Mouse (Mus musculus): ENCODE measurements around the gene Pidd1. TPM values are rescaled to one million over a fixed set of nuclear protein-coding genes. Genes with fewer than 3 reads are reported as not detected.

Pidd1 gene
- 42.8 and 151 TPM in 2 replicates for polyA plus RNA-seq (2012; ENCODE audit: low replicate concordance)

GRCm38 (mm10) chr7:141443828-141444237 lies at the start of gene Pidd1:
Gene Pidd1, minus strand, starts transcription at chr7:141444025.

GRCm38 (mm10) chr7:141475011-141475804 lies 31.4 kb upstream of the Pidd1 start, which contains the start of the genes Polr2l and Tspan4:
Gene Polr2l, minus strand, starts transcription at chr7:141475132.
Gene Tspan4, plus strand, starts transcription at chr7:141475240.

GRCm38 (mm10) chr7:141467230-141468030 lies 23.6 kb upstream of the Pidd1 start, which contains the start of gene Cd151:
Gene Cd151, plus strand, starts transcription at chr7:141467392.

GRCm38 (mm10) chr7:141460391-141461113 lies 16.7 kb upstream of the Pidd1 start, which contains the start of gene Cracr2b:
Gene Cracr2b, plus strand, starts transcription at chr7:141461094.

GRCm38 (mm10) chr7:141454967-141455551 lies 11.2 kb upstream of the Pidd1 start, which contains the start of gene Pnpla2:
Gene Pnpla2, plus strand, starts transcription at chr7:141455198.

GRCm38 (mm10) chr7:141447110-141447991 lies 3.5 kb upstream of the Pidd1 start, which contains the start of gene Rplp2:
Gene Rplp2, plus strand, starts transcription at chr7:141447370.

GRCm38 (mm10) chr7:141437178-141438120 lies 6.4 kb downstream of the Pidd1 start, which contains the start of gene Slc25a22:
Gene Slc25a22, minus strand, starts transcription at chr7:141437892.

GRCm38 (mm10) chr7:141429310-141429709 lies 14.5 kb downstream of the Pidd1 start, which contains the start of gene Cend1:
Gene Cend1, minus strand, starts transcription at chr7:141429491.

DNA sequence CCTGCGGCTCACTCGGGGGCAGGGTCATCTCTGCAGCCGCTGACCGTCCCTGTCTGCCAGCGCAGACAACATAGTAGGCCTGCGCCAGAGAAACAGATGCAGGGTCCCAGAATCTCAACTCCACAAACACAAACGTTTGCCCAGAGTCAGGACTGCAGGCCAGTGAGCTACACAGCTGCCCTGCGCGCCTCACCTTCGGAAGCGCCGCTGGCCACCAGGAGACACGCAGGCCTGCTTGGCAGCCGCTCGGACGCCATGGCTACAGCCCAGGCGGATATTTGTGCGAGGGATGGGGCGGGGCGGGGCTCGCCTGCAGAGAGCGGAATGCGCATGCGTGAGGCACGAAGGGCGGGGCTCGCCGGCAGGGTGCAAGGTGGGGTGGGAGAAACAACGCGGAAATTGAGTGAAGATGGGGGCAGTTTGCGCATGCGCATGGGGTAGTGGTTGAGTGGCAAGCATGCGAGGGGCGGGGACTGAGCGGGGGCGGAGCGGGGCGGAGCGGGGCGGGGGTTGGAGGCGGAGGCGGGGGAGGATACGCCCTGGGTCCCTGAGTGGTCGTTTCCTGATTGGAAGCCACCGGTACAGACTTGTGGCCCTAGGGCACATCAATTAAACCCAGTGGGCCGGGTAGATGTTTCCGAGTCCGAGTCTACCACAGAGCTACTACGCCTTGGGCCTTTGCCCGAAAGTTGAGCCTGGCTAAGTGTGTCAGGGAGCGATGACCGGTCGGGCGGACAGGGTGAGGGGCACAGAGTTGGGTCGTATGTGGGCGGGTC lies 29.8 kb downstream of the Pidd1 start, which contains the start of gene Gatd1:
Gatd1 (minus strand) TSS at position 328 of the 776 bp plus-strand sequence.

DNA sequence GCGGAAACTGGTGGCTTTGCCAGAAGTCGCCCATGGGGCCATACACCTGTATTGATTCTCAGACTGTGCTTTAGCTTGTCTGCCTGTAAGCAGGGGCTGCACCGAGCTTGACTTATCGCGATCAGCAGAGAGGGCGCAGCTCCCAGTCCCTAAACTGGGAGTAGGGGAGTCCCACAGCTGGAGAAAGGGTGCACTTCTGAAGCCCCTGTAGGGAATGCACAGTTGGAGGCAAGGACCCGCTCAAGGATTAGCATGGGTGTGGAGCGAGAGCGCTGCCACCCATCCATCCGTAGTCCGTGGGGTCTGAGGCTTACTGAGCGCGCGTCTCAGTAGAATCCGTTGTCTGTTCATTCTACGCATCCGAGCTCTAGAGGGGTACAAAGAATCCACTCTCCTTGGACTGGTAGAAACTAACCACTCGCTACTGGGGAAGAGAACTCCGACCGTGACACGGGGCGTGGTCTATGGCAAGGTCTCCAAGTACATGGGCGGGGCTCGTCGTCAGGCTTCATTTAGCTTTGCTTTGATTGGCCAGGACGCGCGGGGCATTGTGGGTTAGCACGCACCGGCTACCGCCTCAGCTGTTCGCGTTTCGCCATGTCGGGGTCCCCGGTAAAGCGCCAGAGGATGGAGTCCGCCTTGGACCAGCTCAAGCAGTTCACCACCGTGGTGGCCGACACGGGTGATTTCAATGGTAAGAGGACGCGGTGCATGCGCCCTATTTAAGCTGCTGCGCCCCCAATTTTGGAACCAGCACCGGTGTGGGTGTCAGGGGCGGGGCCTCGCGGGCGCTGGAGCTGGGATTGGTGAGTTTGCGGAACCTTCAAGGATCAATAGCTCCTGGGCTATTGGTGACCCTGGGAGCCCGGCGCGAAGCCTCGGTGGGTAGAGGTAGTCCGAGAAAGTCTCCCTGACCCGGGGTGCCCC lies 51.9 kb downstream of the Pidd1 start, which contains the start of gene Taldo1:
Taldo1 (plus strand) TSS at position 575 of the 927 bp plus-strand sequence.

Other genes starting within 250 kb of the Pidd1 start
- gene Lrrc56, start 249.9 kb downstream of the Pidd1 start, polyA plus RNA-seq (2012; ENCODE audit: low replicate concordance): 9.6 and 9.7 TPM in 2 replicates
- gene Lmntd2, start 229.9 kb downstream of the Pidd1 start, polyA plus RNA-seq (2012; ENCODE audit: low replicate concordance): 0.97 and 1.5 TPM in 2 replicates
- 8.4 and 16.5 TPM in 2 replicates for gene Rassf7, start 228.2 kb downstream of the Pidd1 start, polyA plus RNA-seq (2012; ENCODE audit: low replicate concordance)
- gene Phrf1, start 215.2 kb downstream of the Pidd1 start, polyA plus RNA-seq (2012; ENCODE audit: low replicate concordance): 105 and 162 TPM in 2 replicates
- gene Irf7, start 177.5 kb downstream of the Pidd1 start, polyA plus RNA-seq (2012; ENCODE audit: low replicate concordance): 194 and 421 TPM in 2 replicates
- gene Cdhr5, start 167.2 kb downstream of the Pidd1 start, polyA plus RNA-seq (2012; ENCODE audit: low replicate concordance): 0.24 TPM in 1 of 2 replicates, not detected in the other
- gene Sct, start 164.9 kb downstream of the Pidd1 start, polyA plus RNA-seq (2012; ENCODE audit: low replicate concordance): not detected in 2 replicates
- 0.06 TPM in 1 of 2 replicates, not detected in the other for gene Drd4, start 152.0 kb downstream of the Pidd1 start, polyA plus RNA-seq (2012; ENCODE audit: low replicate concordance)
- gene Deaf1, start 116.3 kb downstream of the Pidd1 start, polyA plus RNA-seq (2012; ENCODE audit: low replicate concordance): 29.1 and 106 TPM in 2 replicates
- 17.9 and 21.6 TPM in 2 replicates for gene Tmem80, start 116.3 kb downstream of the Pidd1 start, polyA plus RNA-seq (2012; ENCODE audit: low replicate concordance)
- 0.36 TPM in 1 of 2 replicates, not detected in the other for gene Eps8l2, start 105.1 kb downstream of the Pidd1 start, polyA plus RNA-seq (2012; ENCODE audit: low replicate concordance)
- 29.0 and 438 TPM in 2 replicates for gene Taldo1, start 51.8 kb downstream of the Pidd1 start, polyA plus RNA-seq (2012; ENCODE audit: low replicate concordance)
- gene Gatd1, start 29.9 kb downstream of the Pidd1 start, polyA plus RNA-seq (2012; ENCODE audit: low replicate concordance): 2.8 and 7.8 TPM in 2 replicates
- gene Cend1, start 14.5 kb downstream of the Pidd1 start, polyA plus RNA-seq (2012; ENCODE audit: low replicate concordance): not detected in 2 replicates
- 134 and 136 TPM in 2 replicates for gene Slc25a22, start 6.1 kb downstream of the Pidd1 start, polyA plus RNA-seq (2012; ENCODE audit: low replicate concordance)
- gene Rplp2, start 3.3 kb upstream of the Pidd1 start, polyA plus RNA-seq (2012; ENCODE audit: low replicate concordance): 3,626 and 4,022 TPM in 2 replicates
- 71.6 and 106 TPM in 2 replicates for gene Pnpla2, start 11.2 kb upstream of the Pidd1 start, polyA plus RNA-seq (2012; ENCODE audit: low replicate concordance)
- gene Cracr2b, start 17.1 kb upstream of the Pidd1 start, polyA plus RNA-seq (2012; ENCODE audit: low replicate concordance): 3.5 and 4.4 TPM in 2 replicates
- gene Cd151, start 23.4 kb upstream of the Pidd1 start, polyA plus RNA-seq (2012; ENCODE audit: low replicate concordance): 5.2 and 25.9 TPM in 2 replicates
- gene Polr2l, start 31.1 kb upstream of the Pidd1 start, polyA plus RNA-seq (2012; ENCODE audit: low replicate concordance): 27.0 and 49.9 TPM in 2 replicates
- gene Tspan4, start 31.2 kb upstream of the Pidd1 start, polyA plus RNA-seq (2012; ENCODE audit: low replicate concordance): 12.0 and 26.3 TPM in 2 replicates
- 27.1 and 31.5 TPM in 2 replicates for gene Chid1, start 95.8 kb upstream of the Pidd1 start, polyA plus RNA-seq (2012; ENCODE audit: low replicate concordance)
- 36.3 and 76.7 TPM in 2 replicates for gene Ap2a2, start 118.1 kb upstream of the Pidd1 start, polyA plus RNA-seq (2012; ENCODE audit: low replicate concordance)
- 0.29 and 2.5 TPM in 2 replicates for gene Muc6, start 211.3 kb upstream of the Pidd1 start, polyA plus RNA-seq (2012; ENCODE audit: low replicate concordance)
- gene Muc2, start 246.3 kb upstream of the Pidd1 start, polyA plus RNA-seq (2012; ENCODE audit: low replicate concordance): 0.18 and 0.72 TPM in 2 replicates

Data from leukemia stem cell, adult 10-12 weeks (primary cell).